Mouse (Mus musculus) liver, embryonic 11.5 days (tissue): ENCODE measurements around the gene Nfkbie. TPM values are rescaled to one million over a fixed set of nuclear protein-coding genes. Genes with fewer than 3 reads are reported as not detected.
A peak's percentile ranks its signal among the peaks of the same experiment; 100 is the strongest.

Source experiments
- ATAC-seq: fragments of 200-750 bp; cut with Nextera tagmentation; replicated peaks from 2 replicates; pipeline ENCODE4 v1.8.0; 2017; ENCODE audit warnings: moderate number of reproducible peaks, mild to moderate bottlenecking, moderate TSS enrichment, moderate library complexity; ENCODE audit not compliant: low FRiP score
- DNase-seq: peaks from one replicate; pipeline ENCODE4 v3.0.0-alpha.2; 2017; ENCODE audit warnings: low spot score
- H3K27ac ChIP-seq: fragments of 300-500 bp; sonication (generic); 2 replicates; pipeline ENCODE4 v1.5.1; 2014; ENCODE audit warnings: mild to moderate bottlenecking, low read depth, low read length, control low read depth
- H3K27me3 ChIP-seq: fragments of 300-500 bp; sonication (generic); replicated peaks from 2 replicates; pipeline ENCODE4 v1.6.1; 2014; ENCODE audit warnings: low read length, mixed read lengths; ENCODE audit not compliant: control insufficient read depth, insufficient read depth
- H3K36me3 ChIP-seq: fragments of 300-500 bp; sonication (generic); 2 replicates; pipeline ENCODE4 v1.6.1; 2014; ENCODE audit warnings: mild to moderate bottlenecking, low read length, moderate library complexity, mixed read lengths; ENCODE audit not compliant: control insufficient read depth, insufficient read depth
- H3K4me1 ChIP-seq: fragments of 300-500 bp; sonication (generic); replicated peaks from 2 replicates; pipeline ENCODE4 v1.6.1; 2014; ENCODE audit warnings: low read length, mixed read lengths; ENCODE audit not compliant: control insufficient read depth, insufficient read depth
- H3K4me2 ChIP-seq: fragments of 300-500 bp; sonication (generic); 2 replicates; pipeline ENCODE4 v1.6.1; 2014; ENCODE audit warnings: mild to moderate bottlenecking, control low read depth, moderate library complexity
- H3K4me3 ChIP-seq: fragments of 300-500 bp; sonication (generic); 2 replicates; pipeline ENCODE4 v1.5.1; 2014; ENCODE audit warnings: low read depth, low read length, control low read depth
- H3K9ac ChIP-seq: fragments of 300-500 bp; sonication (generic); 2 replicates; pipeline ENCODE4 v1.6.1; 2014; ENCODE audit warnings: low read depth, low read length, control low read depth
- H3K9me3 ChIP-seq: fragments of 300-500 bp; sonication (generic); 2 replicates; pipeline ENCODE4 v1.6.1; 2016; ENCODE audit warnings: low read length, inconsistent platforms, mixed read lengths; ENCODE audit not compliant: control insufficient read depth
- WGBS: fragments of 180-500 bp; shearing (Covaris S2); extraction: QIAGEN DNeasy Blood & Tissue Kit; methylation state at CpG from one replicate; pipeline ENCODE4 v1.1.7; 2014; 5-methylcytosine and 5-hydroxymethylcytosine counted together
- polyA plus RNA-seq: library from polyadenylated mRNA; unstranded; fragments of >200 nt; fragmentation: Nextera tagmentation; extraction: Ambion mirVana; gene quantifications from 2 replicates; pipeline ENCODE4 v1.2.1, GENCODE M21; 2014

Gene Nfkbie
- polyA plus RNA-seq: 2.5 and 3.0 TPM in 2 replicates

GRCm38 (mm10) chr17:45555452-45556106 is at the start of gene Nfkbie:
Gene Nfkbie, plus strand, starts transcription at chr17:45555703.
- ATAC-seq (peak; percentile 79), DNase-seq (peak; percentile 97)
- no peaks in the 10 kb centered on the region for H3K9me3 ChIP-seq
- H3K27ac ChIP-seq: no peak within 1 kb of the TSS
- H3K36me3 ChIP-seq: no peaks in the 10 kb centered on the region
- H3K4me3 ChIP-seq: peak within 1 kb of the TSS; percentile 73
- H3K9ac ChIP-seq: peak within 1 kb of the TSS; percentile 68
- peak within 1 kb of the TSS; percentile 100 for H3K4me2 ChIP-seq
- H3K4me1 ChIP-seq: peaks cover 18% of the 10 kb centered on the region
- under 1% methylated on average over 45 of the region's 45 CpGs for whole genome bisulfite sequencing
- H3K27me3 ChIP-seq: peaks cover 25% of the 10 kb centered on the region

- 72% methylated on average over 6 of the region's 6 CpGs for WGBS
- no peaks in the 10 kb centered on the region for H3K27me3 ChIP-seq
- H3K36me3 ChIP-seq: peaks cover 4% of the 10 kb centered on the region; the same call in 1 of the 2 replicates
- H3K9ac ChIP-seq: no peak overlapping the region
- H3K4me3 ChIP-seq: no peak overlapping the region
- peaks cover 6% of the 10 kb centered on the region; the same call in 1 of the 2 replicates for H3K4me1 ChIP-seq
- ATAC-seq (no peak), DNase-seq (no peak)
- no peak overlapping the region; the same call in 1 of the 2 replicates for H3K4me2 ChIP-seq
- H3K27ac ChIP-seq: no peak overlapping the region
- no peaks in the 10 kb centered on the region for H3K9me3 ChIP-seq
These were observed 49.5 kb upstream of the Nfkbie start for GRCm38 (mm10) chr17:45505941-45506465.

GRCm38 (mm10) chr17:45506700-45507189 is 48.8 kb upstream of the Nfkbie start, which contains the start of gene Aars2:
Gene Aars2, plus strand, starts transcription at chr17:45506841.
- no peaks in the 10 kb centered on the region for H3K9me3 ChIP-seq
- peak within 1 kb of the TSS; percentile 89 for H3K9ac ChIP-seq
- DNase-seq (peak; percentile 98), ATAC-seq (peak; percentile 90)
- peaks cover 4% of the 10 kb centered on the region; the same call in 1 of the 2 replicates for H3K36me3 ChIP-seq
- H3K27ac ChIP-seq: peak within 1 kb of the TSS; percentile 74; the same call in 1 of the 2 replicates
- H3K27me3 ChIP-seq: no peaks in the 10 kb centered on the region
- peaks cover 6% of the 10 kb centered on the region; the same call in 1 of the 2 replicates for H3K4me1 ChIP-seq
- H3K4me2 ChIP-seq: peak within 1 kb of the TSS; percentile 64
- H3K4me3 ChIP-seq: peak within 1 kb of the TSS; percentile 82
- WGBS: under 1% methylated on average over 42 of the region's 42 CpGs

GRCm38 (mm10) chr17:45510871-45511270 is 44.6 kb upstream of the Nfkbie start:
- ATAC-seq (no peak), DNase-seq (no peak)
- no peaks in the 10 kb centered on the region for H3K9me3 ChIP-seq
- 92% methylated on average over 4 of the region's 4 CpGs for WGBS
- H3K9ac ChIP-seq: no peak overlapping the region
- no peak overlapping the region for H3K4me3 ChIP-seq
- no peak overlapping the region for H3K27ac ChIP-seq
- peaks cover 7% of the 10 kb centered on the region; the same call in 1 of the 2 replicates for H3K4me1 ChIP-seq
- H3K4me2 ChIP-seq: no peak overlapping the region
- H3K36me3 ChIP-seq: peaks cover 4% of the 10 kb centered on the region; the same call in 1 of the 2 replicates
- no peaks in the 10 kb centered on the region for H3K27me3 ChIP-seq

- H3K36me3 ChIP-seq: peaks cover 4% of the 10 kb centered on the region; the same call in 1 of the 2 replicates
- H3K4me1 ChIP-seq: peaks cover 9% of the 10 kb centered on the region; the same call in 1 of the 2 replicates
- no peak overlapping the region for H3K9ac ChIP-seq
- H3K27ac ChIP-seq: no peak overlapping the region
- WGBS: 78% methylated on average over 4 of the region's 4 CpGs
- H3K4me2 ChIP-seq: no peak overlapping the region
- H3K9me3 ChIP-seq: no peaks in the 10 kb centered on the region
- ATAC-seq (no peak), DNase-seq (no peak)
- H3K4me3 ChIP-seq: no peak overlapping the region
- no peaks in the 10 kb centered on the region for H3K27me3 ChIP-seq
These were observed 43.7 kb upstream of the Nfkbie start for GRCm38 (mm10) chr17:45511757-45512156.

GRCm38 (mm10) chr17:45515204-45515726 is 40.2 kb upstream of the Nfkbie start:
- 0 out of 2 replicates have a peak, but pooled peaks cover 6% of the 10 kb centered on the region for H3K36me3 ChIP-seq
- 47% methylated on average over 15 of the region's 15 CpGs for WGBS
- DNase-seq (no peak), ATAC-seq (no peak; the same call in 1 of the 2 replicates)
- H3K9me3 ChIP-seq: no peaks in the 10 kb centered on the region
- no peaks in the 10 kb centered on the region for H3K27me3 ChIP-seq
- H3K4me3 ChIP-seq: no peak overlapping the region
- no peak overlapping the region for H3K27ac ChIP-seq
- H3K4me1 ChIP-seq: peaks cover 10% of the 10 kb centered on the region
- no peak overlapping the region for H3K9ac ChIP-seq
- no peak overlapping the region for H3K4me2 ChIP-seq

- Histone ChIP-seq H3K4me2 (no peak overlapping the region), H3K27me3 (no peaks in the 10 kb centered on the region), H3K4me1 (peaks cover 10% of the 10 kb centered on the region), H3K36me3 (0 out of 2 replicates have a peak, but pooled peaks cover 6% of the 10 kb centered on the region), H3K9me3 (no peaks in the 10 kb centered on the region), H3K4me3 (no peak overlapping the region), H3K27ac (no peak overlapping the region), H3K9ac (no peak overlapping the region)
- ATAC-seq: no peak
- DNase-seq: no peak
- whole genome bisulfite sequencing: 84% methylated on average over 10 of the region's 10 CpGs
These were observed 39.7 kb upstream of the Nfkbie start for GRCm38 (mm10) chr17:45515806-45516205.

- DNase-seq (peak; percentile 62), ATAC-seq (0 out of 2 replicates have a peak, but pooled peaks have one; percentile 5)
- H3K27ac ChIP-seq: no peak overlapping the region
- no peaks in the 10 kb centered on the region for H3K27me3 ChIP-seq
- no peak overlapping the region for H3K9ac ChIP-seq
- H3K36me3 ChIP-seq: 0 out of 2 replicates have a peak, but pooled peaks cover 6% of the 10 kb centered on the region
- no peak overlapping the region for H3K4me3 ChIP-seq
- peaks cover 10% of the 10 kb centered on the region for H3K4me1 ChIP-seq
- 51% methylated on average over 8 of the region's 8 CpGs for WGBS
- no peaks in the 10 kb centered on the region for H3K9me3 ChIP-seq
- no peak overlapping the region for H3K4me2 ChIP-seq
These were observed 39.0 kb upstream of the Nfkbie start for GRCm38 (mm10) chr17:45516488-45516887.
